Mouse (Mus musculus): Measurements from ENCODE around the gene Mapre1.

DNA sequence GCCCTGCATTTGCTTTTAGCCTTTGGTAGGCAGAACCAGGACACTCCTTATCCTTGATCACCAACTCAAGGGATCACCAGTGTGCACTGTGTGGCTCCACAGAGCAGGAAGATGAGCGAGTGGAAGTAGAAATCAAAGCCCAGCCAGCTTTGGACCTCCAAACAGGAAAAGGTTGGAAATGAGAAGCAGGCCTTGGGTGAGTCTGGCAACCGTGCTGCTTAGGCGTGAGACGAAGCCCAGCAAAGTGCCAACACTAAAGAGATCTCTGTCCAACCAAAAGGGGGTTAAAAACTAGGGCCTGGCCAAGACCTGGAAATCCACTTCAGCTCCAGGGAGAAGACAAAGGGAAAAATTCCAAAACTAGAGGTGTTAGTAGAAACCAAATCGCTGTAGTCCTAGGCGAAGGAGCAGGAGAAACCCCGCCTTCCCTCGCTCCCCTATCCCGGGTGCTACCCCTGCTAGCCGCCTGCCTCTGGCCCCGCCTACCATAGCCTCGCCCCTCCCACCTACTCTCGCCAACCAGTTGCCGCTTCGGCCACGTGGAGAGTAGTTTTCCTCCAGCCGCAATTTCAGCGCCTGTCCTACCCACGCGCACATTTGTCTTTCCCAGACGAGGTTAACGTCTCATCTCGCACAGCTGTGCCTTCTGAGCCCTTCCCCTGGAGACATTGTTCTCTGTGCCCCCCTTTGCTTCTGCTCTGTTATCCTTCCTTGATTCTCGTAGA is 37.7 kb downstream of the Mapre1 start:
- TF ChIP-seq CTCF (IDR thresholded peaks at IDR 0.05; ENCODE audit: low read depth, low read length) (no peak), GATA1 (IDR thresholded peaks at IDR 0.05; ENCODE audit: borderline replicate concordance, low read length) (no peak), POLR2AphosphoS5 (IDR thresholded peaks at IDR 0.05; ENCODE audit: insufficient replicate concordance, low read depth, low read length) (no peak), TAL1 (conservative IDR thresholded peaks at IDR 0.05; ENCODE audit: low read depth, low read length) (no peak), GATA2 (IDR thresholded peaks at IDR 0.05; ENCODE audit: borderline replicate concordance, low read depth, low read length) (no peak)

Measured in G1E (cell line).